Mouse (Mus musculus) hindbrain, embryonic 16.5 days (tissue): ENCODE measurements at regions not wholly inside any gene's neighbourhood (a gene's known extent, or its start where the extent isn't known, plus 50 kb on each side); places are given as distances from the start of the nearest gene placed in this dataset. TPM values are rescaled to one million over a fixed set of nuclear protein-coding genes. Genes with fewer than 3 reads are reported as not detected.

Source experiments
- ATAC-seq: fragments of 200-750 bp; cut with Nextera tagmentation; 2 replicates; pipeline ENCODE4 v1.8.0; 2017; ENCODE audit warnings: moderate TSS enrichment, moderate library complexity
- H3K27ac ChIP-seq: fragments of 300-500 bp; sonication (generic); 2 replicates; pipeline ENCODE4 v1.5.1; 2014; ENCODE audit warnings: low read depth, mild to moderate bottlenecking, control low read depth, low read length, moderate library complexity
- H3K27me3 ChIP-seq: fragments of 300-500 bp; sonication (generic); replicated peaks from 2 replicates; pipeline ENCODE4 v1.6.1; 2014; ENCODE audit warnings: low read length; ENCODE audit not compliant: control insufficient read depth, insufficient read depth
- H3K36me3 ChIP-seq: fragments of 300-500 bp; sonication (generic); 2 replicates; pipeline ENCODE4 v1.6.1; 2014; ENCODE audit warnings: mild to moderate bottlenecking, low read length, moderate library complexity, mixed read lengths; ENCODE audit not compliant: control insufficient read depth, insufficient read depth
- H3K4me1 ChIP-seq: fragments of 300-500 bp; sonication (generic); 2 replicates; pipeline ENCODE4 v1.6.1; 2014; ENCODE audit warnings: low read depth, low read length; ENCODE audit not compliant: control insufficient read depth, insufficient read depth
- H3K4me2 ChIP-seq: fragments of 300-500 bp; sonication (generic); 2 replicates; pipeline ENCODE4 v1.6.1; 2014; ENCODE audit warnings: mild to moderate bottlenecking, low read length, control low read depth, moderate library complexity
- H3K4me3 ChIP-seq: fragments of 300-500 bp; sonication (generic); 2 replicates; pipeline ENCODE4 v1.5.1; 2014; ENCODE audit warnings: mild to moderate bottlenecking, low read length, control low read depth, moderate library complexity
- H3K9ac ChIP-seq: fragments of 300-500 bp; sonication (generic); 2 replicates; pipeline ENCODE4 v1.6.1; 2014; ENCODE audit warnings: low read depth, mild to moderate bottlenecking, control low read depth, low read length, moderate library complexity
- H3K9me3 ChIP-seq: fragments of 300-500 bp; sonication (generic); 2 replicates; pipeline ENCODE4 v1.6.1; 2014; ENCODE audit warnings: mild to moderate bottlenecking, low read length, moderate library complexity; ENCODE audit not compliant: control insufficient read depth
- WGBS: fragments of 180-500 bp; shearing (Covaris S2); extraction: QIAGEN DNeasy Blood & Tissue Kit; methylation state at CpG from one replicate; pipeline ENCODE4 v1.1.7; 2014; 5-methylcytosine and 5-hydroxymethylcytosine counted together
- microRNA-seq: library from miRNA; unstranded; fragments of <30 nt; microRNA quantifications from one replicate; pipeline ENCODE4, GENCODE M21; 2017

- H3K4me1 ChIP-seq = peaks cover 21% of the 10 kb centered on the region
- ATAC-seq = no peak
- no peaks in the 10 kb centered on the region for H3K9me3 ChIP-seq
- H3K36me3 ChIP-seq = no peaks in the 10 kb centered on the region
- no peaks in the 10 kb centered on the region for H3K27me3 ChIP-seq
- no peak overlapping the region for H3K4me2 ChIP-seq
- 29% methylated on average over 9 of the region's 9 CpGs for WGBS
- H3K27ac ChIP-seq = peak overlapping the region; percentile 12; the same call in 1 of the 2 replicates
- H3K9ac ChIP-seq = no peak overlapping the region; the same call in 1 of the 2 replicates
- no peak overlapping the region for H3K4me3 ChIP-seq
Observed at GRCm38 (mm10) chr12:109402226-109402625, 50.4 kb upstream of the Dlk1 start.

Small RNA genes lying in the stretch of these regions (microRNA-seq; reads per million reads assigned to microRNA genes)
- gene Gm22234 (not detected), gene Gm25297 (not detected)
